Mouse (Mus musculus): ENCODE data around the gene Phox2a.

Phox2a gene

DNA sequence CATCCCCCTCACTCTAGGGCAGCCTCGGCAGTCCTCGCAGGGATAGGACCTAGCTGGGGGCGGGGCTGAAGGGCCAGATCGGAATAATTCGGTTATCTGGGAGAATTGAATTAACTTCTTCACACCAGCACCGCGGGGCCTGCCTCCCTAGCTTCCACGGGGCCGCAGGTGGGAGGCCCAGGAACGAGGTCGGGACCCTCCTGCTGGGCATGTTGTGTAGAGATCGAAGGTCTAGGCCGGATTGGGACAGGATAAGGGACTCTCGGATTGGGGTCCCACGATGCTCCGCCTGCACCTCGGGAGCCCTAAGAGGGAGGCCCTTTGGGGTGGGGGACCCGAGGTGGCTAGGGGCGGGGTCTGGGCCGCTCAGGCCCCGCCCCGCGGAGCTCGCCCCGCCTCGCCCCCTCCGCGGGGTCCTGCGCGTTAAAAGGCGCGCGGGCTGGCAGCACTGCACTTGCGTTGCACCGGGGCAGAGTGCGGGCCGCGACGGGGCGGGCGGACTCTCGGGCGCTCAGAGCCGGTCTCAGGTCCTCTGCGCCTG, at the start of gene Phox2a:
Gene Phox2a, plus strand, starts transcription at position 453 of the 541 bp plus-strand sequence.
- no peak for DNase-seq (ENCODE audit: low spot score in 2 of 2)

DNA sequence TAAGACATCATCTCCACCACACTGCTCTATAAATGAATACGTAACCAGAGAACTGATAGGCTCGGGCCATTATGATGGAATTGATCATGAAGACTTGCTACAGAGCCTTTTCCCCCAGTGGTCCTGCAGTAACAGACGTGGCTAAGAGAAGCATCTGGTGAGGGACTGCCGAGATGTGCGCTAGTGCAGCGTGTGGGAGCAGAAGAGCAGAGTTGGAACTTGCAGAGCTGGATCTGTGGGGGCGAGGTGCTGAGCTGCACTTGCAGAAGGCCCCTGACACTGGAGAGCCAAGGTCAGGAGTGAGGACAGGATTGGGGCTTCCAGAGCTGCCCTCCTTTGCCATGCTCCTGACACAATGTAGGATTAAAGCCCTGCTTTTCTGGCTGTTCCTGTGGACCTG, 48.1 kb upstream of the Phox2a start:
- DNase-seq (ENCODE audit: low spot score in 2 of 2), result peak in 1 of 2 experiments; percentile 36

DNA sequence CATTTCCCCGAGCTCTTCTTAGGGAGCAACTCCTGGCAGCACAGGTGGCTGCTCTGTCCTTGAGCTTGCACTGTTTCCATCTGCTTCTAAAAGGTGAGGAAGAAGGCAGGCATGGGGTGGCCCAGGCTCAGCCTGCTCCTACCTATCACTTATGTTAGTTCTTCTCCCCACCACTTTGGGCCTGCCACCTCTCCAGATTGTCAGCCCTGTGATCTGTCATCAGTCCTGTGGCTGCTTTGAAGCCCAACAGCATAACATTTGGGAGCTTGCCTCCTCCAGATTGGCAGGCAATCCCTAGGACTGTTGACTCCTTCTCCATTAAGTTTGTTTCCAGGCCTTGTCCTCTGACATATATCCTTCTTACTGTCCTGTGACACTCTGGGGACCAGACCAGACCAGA, 46.5 kb upstream of the Phox2a start:
- no peak for DNase-seq (ENCODE audit: low spot score in 2 of 2)

DNA sequence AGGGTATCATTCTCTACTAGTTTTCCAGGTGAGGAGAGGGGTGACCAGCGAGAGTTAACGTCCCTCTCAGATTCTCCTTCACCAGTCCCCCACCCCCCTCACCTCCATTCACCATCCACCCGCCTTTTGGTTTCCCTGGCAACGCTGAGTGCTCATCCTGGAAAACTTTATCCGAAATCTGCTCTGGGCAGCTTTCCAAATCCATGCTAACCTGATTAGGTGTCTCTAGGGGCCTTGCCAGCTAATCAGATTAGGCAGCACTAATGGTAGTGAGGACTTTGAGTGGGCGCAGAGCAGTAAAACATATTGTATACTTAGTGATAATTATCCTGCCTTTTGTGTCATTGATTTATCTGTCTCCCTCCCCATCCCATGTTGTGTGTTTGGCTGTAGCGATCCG, 45.4 kb upstream of the Phox2a start:
- DNase-seq (ENCODE audit: low spot score in 2 of 2), result peak in 1 of 2 experiments; percentile 52

DNA sequence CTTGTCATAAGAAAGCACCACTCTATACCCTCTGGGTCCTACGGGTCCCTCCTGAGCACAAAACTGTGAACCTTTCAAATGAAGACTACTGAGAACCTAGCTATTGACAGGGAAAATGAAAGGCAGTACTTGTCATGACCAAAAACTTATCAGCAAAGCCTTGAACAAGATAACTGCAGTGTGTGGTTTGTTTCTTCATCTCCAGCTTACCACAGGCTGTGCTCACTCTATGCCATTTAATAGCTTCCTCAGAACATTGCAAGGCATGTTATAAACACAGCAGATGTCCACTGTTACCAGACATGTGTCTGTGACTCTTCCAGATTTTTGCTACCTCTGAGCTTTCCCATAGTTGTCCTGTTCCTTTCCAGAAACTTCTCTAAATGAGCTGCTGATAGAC, 41.1 kb upstream of the Phox2a start:
- no peak for DNase-seq (ENCODE audit: low spot score in 2 of 2)

DNA sequence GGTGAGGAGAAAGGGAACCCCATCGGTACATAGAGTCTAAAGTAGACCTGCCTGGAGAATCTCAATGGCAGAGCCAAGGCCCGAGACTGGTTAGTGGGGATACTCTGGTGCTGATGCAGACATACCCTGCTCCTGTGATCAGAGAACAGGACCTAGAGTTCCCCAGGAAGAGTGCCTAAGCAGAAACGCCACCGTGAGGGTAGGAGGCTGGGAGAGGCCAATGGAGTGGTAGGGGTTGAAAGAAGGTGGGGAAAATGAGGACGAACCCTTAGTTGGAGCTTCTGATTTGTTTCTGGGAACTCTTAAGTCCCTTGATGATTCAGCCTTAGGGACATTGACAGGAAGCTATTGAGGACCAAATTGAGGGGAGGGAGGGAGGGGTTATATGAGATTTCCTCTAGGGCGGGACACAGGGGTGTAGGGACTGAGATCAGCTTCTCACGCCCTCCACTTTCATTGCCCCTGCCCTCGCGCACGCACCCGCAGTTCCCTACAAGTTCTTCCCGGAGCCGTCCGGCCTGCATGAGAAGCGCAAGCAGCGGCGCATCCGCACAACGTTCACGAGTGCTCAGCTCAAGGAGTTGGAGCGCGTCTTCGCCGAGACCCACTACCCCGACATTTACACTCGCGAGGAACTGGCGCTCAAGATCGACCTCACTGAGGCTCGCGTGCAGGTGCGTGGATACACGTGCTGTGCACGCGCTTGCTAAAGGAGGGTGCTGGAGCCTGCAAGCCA, 2.4 kb downstream of the Phox2a start:
- no peak for DNase-seq (ENCODE audit: low spot score in 2 of 2)

DNA sequence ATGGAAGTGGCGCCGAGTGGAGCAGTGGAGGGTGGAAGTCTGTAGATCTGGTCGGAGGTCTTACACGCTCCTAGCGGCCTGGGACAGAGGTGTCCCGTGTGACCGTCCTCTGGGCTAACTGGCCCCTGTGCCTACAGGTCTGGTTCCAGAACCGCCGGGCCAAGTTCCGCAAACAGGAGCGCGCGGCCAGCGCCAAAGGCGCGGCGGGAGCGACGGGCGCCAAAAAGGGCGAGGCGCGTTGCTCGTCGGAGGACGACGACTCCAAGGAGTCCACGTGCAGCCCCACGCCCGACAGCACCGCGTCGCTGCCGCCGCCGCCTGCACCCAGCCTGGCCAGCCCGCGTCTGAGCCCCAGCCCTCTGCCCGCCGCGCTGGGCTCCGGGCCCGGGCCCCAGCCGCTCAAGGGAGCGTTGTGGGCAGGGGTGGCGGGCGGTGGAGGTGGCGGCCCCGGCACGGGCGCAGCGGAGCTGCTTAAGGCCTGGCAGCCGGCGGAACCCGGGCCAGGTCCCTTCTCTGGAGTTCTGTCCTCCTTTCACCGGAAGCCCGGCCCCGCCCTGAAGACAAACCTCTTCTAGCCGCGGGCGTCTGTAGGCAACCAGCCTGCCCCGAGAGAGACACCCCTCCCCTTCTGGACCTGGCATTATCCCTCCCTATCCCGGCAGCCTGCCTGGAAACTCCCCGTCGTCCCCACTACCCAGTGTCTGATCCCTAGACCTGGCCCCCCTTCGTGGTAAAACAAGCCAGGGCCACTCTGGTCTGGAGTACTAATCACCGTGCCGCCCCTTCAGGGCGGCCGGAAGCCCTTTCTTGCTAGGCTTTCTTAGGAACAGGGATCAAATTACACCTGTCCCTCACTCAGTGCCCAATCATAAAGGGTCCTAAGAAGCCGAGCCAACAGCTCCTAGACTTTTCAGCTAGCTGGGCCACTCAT, 3.7 kb downstream of the Phox2a start:
- no peak for DNase-seq (ENCODE audit: low spot score in 2 of 2)

DNA sequence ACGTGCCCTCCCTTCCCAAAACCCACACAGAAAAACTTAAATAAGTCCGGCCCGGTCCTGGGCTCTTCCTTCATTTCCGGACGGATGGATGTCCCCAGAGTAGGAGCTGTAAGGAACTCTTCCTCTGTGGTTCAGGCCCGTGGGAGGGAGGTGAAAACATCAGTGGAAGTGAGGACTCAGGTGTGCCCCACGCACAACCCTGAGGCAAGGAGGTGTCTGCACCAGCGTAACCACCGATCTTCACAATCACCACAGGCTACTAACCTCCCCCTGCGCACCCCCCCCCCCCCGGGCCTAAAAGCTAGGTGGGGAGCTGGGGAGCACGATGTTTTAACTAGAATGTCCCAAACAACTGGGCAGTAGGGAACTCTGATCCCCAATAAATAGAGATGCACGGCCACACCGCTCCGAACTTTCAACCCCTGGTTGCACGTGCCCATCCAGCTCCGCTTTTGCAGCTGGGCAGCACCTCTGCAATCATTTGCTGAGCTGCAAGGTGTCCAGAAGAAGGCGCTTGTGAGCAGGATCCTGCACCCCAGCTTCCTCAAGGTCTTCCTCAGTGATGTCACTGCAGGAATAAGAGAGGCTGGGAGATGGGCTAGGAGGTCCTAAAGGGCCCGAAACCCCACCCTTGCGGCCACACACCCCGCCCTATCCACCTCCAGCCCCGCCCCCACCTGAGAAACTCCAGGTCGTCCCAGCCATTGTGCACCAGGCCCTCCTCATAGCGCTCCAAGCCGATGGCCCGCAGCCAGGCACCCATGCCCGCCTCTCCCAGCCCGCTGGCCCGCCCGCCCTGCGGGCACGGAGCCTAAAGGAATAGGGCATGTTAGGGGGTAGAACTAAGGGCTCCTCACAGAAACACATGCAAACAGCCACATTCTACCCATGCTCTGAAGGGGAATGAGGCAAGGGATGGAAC, 5.0 kb downstream of the Phox2a start:
- DNase-seq (ENCODE audit: low spot score in 2 of 2), result no peak

DNA sequence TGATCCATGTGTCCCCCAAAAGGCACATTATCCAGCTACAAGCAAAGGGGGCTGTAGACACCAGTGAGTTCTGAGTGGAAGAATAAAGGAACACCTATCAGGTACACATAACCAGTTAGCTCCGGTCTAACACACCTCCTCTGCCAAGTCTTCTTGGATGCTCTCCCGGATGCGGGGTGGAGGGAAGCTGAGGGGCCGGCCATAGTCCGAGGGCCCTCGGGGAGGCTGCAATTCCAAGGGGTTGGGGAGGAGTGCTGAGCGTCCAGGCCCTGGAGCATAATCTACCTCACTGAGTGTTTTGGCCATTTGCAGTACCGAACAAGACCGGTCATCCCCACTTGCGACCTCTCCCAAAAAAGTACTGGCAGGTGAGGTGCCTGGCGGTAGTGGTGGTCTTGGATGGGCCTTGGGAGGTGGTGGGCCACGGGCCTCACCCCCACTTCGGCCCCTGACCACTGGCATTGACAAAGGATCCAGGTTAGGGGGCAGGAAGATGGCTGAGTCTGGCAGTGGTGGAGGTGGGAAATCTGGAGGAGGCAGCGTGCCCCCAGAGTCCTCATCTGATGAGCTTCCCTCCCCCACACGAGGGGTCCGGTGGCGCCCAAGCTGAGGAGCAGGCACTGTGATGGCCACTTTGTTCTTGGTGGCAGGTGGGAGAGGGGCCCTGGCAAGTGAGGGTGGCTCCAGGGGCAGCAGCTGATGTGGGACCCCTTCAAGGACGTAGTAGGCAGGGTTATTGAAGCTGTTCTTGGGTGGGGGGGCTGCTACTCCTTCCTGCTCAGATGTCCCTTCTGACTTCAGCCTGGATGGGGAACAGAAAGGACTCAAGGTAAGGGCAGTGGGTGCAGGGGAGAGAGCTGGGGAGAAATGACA, 5.9 kb downstream of the Phox2a start:
- no peak for DNase-seq (ENCODE audit: low spot score in 2 of 2)

DNA sequence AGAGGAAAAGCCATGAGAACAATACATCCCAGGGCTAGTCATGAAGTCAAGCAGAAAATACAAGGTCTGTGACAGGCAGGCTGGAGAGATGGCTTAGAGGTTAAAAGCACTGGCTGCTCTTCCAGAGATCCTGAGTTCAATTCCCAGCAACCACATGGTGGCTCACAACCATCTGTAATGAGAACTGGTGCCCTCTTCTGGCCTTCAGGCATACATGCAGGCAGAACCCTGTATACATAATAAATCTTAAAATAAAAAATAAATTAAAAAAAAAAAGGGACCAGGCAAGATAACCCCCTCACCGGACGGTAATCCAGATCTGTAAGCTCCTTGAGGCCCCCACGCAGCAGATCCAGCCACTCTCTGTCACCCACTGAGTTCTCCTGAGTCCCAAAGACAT, 12.3 kb downstream of the Phox2a start:
- DNase-seq (ENCODE audit: low spot score in 2 of 2), result no peak

DNA sequence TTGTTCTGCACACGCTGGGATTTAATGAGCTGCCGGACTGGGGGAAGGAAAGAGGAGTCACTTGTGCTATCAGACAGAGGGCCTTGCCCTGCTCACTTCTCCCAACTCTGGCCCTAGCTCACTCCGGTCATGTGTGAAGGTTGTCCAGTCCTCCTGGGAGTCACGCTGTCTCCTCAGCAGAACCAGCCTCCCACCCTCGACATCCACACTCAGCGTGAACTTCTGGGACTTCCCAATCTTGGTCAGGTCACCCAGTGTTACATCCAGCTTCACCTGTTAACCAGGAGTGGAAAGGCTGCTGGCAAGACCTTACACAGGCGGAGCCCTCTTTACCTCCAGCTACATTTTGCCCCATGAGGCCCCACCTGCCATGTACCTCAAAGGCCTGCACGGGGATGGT, 13.3 kb downstream of the Phox2a start:
- no peak for DNase-seq (ENCODE audit: low spot score in 2 of 2)

DNA sequence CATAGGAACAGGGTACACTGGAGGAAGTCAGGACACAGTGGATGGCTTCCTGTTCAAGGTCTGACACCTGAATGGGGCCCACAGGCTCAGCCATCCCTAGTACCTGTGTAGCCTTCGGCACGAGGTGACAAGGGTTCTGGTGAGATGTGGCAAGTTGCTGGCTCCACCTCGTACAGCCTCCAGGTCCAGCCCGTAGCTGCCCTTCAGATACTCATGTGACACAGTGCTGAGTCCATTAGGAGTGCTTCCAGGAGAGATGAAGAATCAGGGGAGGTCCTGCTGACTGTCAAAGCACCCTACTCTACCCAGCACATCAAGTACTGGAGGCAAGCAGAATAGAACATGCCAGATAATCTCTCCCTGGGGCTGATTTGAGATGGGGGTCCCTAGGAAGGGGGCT, 14.3 kb downstream of the Phox2a start:
- DNase-seq (ENCODE audit: low spot score in 2 of 2), result no peak

DNA sequence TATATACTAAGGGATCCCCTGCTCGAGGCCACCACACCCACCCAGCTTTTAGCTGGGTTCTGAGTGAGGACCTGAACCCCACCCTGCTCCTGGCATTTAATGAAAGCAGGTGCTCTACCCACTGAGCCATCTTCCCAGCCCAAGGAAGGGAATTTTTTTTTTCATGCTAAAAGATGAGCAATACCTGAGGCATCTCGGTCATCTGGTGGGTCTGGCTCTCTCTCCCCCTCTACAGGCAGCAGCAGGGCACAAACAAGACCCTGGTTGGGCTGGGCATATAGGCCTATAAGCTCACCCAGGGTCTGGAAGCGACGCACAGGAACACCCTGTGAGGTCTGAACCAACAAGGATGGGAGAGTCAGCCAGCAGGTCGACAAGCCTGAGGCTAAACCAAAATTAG, 15.2 kb downstream of the Phox2a start:
- no peak for DNase-seq (ENCODE audit: low spot score in 2 of 2)

DNA sequence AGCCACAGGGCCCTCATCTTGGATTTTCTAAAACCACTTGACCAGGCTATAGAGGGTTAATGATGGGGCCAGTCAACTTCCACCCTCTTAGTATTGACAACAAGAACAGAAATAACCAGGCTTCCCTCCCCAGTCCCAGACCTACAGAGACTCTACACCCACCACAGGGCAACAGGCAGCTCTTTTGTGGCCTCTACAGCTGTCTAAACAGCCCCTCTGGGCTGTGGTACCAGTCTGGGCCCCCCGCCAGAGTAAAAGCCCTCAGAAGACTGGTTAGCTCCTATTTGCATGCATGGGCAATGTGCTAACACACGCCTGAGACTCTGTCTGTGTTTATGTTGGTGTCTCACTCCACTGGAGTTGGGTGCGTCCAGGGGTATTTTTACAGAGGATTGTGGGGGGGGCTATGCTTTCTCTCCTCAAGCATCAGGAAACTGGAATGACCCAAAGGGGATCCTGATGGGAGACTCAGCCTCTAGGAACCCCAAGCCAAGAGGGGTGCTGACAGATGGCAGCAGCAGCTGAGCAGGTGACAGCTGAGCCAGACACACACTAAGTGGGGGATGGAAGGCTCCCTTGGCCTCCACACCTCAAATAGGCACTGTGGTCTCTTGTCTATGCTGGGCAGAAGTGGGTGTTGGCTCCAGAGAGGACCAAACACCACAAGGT, 15.9 kb downstream of the Phox2a start:
- no peak for DNase-seq (ENCODE audit: low spot score in 2 of 2)

DNA sequence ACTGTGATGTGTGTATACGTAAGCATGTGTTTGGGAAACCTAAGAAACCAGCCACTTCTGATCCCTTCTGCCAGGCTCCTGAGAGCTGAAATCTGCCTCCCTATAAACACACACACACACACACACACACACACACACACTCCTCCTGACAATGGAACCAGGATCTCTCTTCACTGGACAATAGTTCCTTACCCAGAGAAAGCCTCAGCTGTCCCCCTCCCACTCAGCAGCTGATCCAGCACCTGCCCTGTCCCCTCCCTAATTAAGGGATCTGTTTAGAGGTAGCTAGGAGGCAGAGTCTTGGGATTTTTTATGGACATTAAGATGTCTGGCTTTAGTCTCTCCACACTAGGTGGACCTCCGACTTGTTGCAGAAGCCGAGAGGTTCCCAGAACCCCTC, 16.8 kb downstream of the Phox2a start:
- no peak for DNase-seq (ENCODE audit: low spot score in 2 of 2)

DNA sequence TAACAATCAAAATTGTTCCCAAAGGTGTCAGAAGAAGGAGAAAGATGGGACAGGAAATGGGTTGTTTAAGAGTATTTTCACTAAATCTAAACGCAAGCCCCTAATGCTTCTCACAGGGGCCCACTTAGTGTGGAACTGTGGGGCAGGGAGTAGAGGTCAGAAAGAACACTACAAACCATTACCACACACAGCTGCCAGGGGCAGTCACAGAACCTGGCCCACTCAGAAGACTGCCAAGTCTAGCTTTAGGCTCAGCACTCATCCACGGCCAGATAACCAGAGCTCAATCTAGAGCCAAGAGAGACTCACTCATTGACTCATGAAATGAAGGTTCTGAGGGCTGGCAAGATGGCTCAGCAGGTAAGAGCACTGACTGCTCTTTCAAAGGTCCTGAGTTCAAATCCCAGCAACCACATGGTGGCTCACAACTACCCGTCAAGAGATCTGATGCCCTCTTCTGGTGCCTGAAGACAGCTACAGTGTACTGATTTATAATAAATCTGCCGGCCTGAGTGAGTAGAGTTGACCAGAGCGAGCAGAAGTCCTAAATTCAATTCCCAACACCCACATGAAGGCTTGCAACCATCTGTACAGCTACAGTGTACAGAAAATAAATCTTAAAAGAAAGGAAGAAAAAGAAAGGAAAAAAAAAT, 17.5 kb downstream of the Phox2a start:
- DNase-seq (ENCODE audit: low spot score in 2 of 2), result peak in 1 of 2 experiments; percentile 21

DNA sequence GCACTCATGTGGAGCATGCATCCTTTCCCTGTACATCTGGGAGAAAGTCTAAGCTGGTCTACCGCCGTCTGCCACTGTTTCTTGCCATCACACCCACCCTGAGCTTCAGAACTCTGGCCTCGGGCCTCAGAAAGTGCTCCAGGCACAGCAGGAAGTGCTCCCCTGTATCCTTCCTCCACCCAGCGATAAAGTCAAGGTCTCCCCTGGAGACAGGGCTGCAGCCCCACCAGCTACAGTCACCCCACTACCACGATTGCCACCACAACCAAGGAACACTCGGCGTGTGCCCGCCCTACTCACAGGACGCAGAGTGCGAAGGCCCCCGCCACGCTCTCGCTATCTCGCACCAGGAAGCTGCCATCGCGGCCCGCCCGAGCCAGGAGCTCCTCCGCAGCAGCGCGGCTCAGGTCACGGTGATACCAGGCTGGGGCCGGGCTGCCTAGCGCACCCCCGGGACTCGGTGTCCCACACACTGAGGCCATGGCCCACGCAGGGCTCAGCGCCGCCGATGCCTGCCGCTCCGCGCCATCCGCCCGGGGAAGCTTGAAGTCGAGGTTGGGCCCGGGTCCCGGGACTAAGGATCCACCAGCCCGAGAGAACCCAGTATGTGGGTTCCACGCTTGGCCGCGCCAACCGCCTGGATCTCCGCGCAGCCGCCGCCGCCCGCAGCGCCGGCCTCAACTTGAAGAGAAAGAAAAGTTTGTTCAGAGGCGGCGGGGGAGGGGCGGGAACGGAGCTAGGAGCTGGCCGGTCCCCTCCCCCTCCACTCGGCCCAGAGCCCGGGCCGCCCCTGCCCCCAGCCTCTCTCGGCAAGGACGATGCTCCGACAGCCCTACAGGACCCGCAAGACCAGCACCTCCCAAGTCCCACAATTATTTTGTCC, 18.4 kb downstream of the Phox2a start:
- DNase-seq (ENCODE audit: low spot score in 2 of 2), result peak in 1 of 2 experiments; percentile 42

DNA sequence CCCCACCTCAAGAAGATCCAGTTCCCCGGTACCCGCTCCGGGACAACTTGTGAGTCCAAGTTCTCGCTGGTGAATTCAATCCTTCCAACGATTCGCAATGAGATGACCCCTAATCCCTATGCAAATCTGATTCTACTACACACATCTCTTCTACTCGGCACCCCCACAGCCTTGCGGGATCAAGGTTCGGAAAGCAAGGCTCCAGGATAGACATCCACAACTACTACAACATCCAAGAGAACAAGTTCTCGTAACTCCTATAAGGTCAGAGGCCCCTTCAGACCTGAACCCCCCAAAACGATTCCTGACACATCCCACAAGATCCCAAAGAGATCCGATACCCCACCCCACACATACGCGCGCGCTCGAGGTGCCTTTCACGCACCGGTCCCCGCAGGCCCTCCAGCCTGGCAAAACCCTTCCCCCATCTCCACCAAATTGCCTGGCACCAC, 19.1 kb downstream of the Phox2a start:
- no peak for DNase-seq (ENCODE audit: low spot score in 2 of 2)

Measured in left cerebral cortex, adult 9 months (tissue).